Mouse (Mus musculus): Measurements from ENCODE around the gene Oasl2. TPM values are rescaled to one million over a fixed set of nuclear protein-coding genes. Genes with fewer than 3 reads are reported as not detected.

Gene Oasl2
- polyA plus RNA-seq, 1 experiment from 2014 or later, result 1.2 TPM

DNA sequence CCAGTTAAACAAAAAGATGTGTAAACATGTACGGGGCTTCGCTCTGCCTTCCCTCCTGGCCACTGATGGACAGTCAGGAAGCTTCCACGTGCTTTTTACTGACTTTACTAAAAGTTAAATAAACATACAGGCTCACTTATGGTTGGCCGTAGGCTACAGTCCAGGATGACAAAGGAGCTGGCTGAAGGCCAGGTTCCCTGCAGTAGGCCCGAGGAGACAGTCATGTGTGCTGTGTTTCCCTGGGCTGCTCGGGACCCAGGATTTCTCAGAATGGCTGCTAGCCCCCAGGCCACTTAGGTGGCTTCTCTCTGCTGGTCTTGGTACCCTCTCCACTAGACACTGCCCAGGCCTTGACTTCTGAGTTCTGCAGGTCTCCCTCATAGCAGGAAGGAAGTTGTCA, 52.2 kb downstream of the Oasl2 start:
- H3K4me3 ChIP-seq, result no peak overlapping the region
- H3K27me3 ChIP-seq (ENCODE audit: insufficient read depth, poor library complexity, severe bottlenecking), result no peaks in the 10 kb centered on the region
- H3K27ac ChIP-seq, result 0 out of 2 replicates have a peak overlapping the region, but pooled peaks have one; percentile 36
- no peak for DNase-seq (ENCODE audit: low spot score)
- peaks cover 59% of the 10 kb centered on the region for H3K36me3 ChIP-seq
- H3K9me3 ChIP-seq, result no peaks in the 10 kb centered on the region
- WGBS, result 81% methylated on average over 6 of the region's 6 CpGs
- H3K4me1 ChIP-seq (replicated peaks), result peaks cover 27% of the 10 kb centered on the region

DNA sequence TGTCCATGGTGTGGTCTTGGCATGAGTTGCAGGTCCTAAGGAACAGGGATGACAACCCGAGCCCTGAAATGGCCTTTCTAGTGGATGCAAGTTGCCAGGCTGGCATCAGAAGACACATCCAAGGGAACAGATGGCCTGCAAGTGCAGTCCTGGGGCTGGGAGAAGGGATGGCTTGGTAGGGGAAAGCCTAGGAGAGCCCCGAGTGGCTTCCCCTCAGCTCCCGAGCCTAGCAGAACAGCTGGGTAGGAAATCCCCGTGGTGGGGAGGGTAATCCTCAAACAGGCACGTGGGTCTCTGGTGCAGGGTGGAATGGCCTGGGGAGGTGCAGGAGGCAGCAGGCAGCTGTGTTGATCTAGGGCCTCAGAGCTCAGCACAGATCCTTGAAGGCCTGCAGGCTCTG, 52.6 kb downstream of the Oasl2 start:
- H3K36me3 ChIP-seq, result peaks cover 56% of the 10 kb centered on the region
- DNase-seq (ENCODE audit: low spot score), result no peak
- 64% methylated on average over 5 of the region's 5 CpGs for WGBS
- peaks cover 25% of the 10 kb centered on the region for H3K4me1 ChIP-seq (replicated peaks)
- no peak overlapping the region for H3K4me3 ChIP-seq
- 0 out of 2 replicates have a peak overlapping the region, but pooled peaks have one; percentile 36 for H3K27ac ChIP-seq
- H3K27me3 ChIP-seq (ENCODE audit: insufficient read depth, poor library complexity, severe bottlenecking), result no peaks in the 10 kb centered on the region
- H3K9me3 ChIP-seq, result no peaks in the 10 kb centered on the region

DNA sequence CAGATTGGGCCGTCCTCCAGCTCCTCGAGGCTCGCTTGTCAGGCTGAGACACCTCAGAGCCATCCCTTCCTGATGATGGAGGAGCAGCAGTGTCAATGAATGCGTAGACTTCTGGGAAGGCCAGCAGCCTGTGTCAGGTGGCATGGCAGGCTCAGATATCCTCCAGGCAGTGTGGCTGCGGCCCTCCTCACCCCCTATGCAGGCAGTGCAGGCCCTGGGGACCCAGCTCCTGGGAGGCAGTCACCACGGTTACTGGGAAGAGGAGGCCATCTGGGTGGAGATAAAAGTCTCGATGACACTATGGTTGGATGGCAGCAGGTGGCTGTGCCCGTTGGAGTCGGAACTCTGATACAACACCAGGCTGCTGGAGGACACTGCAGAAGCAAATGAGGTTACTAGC, 53.1 kb downstream of the Oasl2 start:
- WGBS, result 89% methylated on average over 9 of the region's 9 CpGs
- no peak overlapping the region for H3K27ac ChIP-seq
- no peaks in the 10 kb centered on the region for H3K9me3 ChIP-seq
- DNase-seq (ENCODE audit: low spot score), result no peak
- H3K36me3 ChIP-seq, result peaks cover 56% of the 10 kb centered on the region
- peaks cover 25% of the 10 kb centered on the region for H3K4me1 ChIP-seq (replicated peaks)
- H3K27me3 ChIP-seq (ENCODE audit: insufficient read depth, poor library complexity, severe bottlenecking), result no peaks in the 10 kb centered on the region
- H3K4me3 ChIP-seq, result no peak overlapping the region

DNA sequence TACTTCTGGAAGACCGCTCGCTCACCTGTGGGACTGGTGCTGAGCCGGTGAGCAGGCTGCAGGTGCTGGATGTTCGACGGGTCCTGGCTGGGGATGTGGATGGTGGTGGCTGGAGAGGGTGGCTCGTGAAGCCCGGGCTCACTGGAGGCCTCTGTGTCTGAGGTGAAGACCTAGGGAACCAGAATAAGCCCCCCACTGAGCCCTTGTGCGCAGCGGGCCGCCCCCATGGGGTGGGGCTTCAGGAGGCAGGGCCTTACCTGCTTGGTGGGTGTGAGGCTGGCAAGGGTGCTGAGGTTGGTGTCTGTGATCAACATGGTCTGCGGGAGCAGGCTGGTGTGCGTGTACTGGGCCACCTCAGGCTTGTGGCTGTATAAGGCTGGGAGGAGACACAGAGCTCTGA, 53.9 kb downstream of the Oasl2 start:
- Histone ChIP-seq H3K27ac (0 out of 2 replicates have a peak overlapping the region, but pooled peaks have one; percentile 8), H3K36me3 (peaks cover 48% of the 10 kb centered on the region)
- 66% methylated on average over 12 of the region's 12 CpGs for WGBS

DNA sequence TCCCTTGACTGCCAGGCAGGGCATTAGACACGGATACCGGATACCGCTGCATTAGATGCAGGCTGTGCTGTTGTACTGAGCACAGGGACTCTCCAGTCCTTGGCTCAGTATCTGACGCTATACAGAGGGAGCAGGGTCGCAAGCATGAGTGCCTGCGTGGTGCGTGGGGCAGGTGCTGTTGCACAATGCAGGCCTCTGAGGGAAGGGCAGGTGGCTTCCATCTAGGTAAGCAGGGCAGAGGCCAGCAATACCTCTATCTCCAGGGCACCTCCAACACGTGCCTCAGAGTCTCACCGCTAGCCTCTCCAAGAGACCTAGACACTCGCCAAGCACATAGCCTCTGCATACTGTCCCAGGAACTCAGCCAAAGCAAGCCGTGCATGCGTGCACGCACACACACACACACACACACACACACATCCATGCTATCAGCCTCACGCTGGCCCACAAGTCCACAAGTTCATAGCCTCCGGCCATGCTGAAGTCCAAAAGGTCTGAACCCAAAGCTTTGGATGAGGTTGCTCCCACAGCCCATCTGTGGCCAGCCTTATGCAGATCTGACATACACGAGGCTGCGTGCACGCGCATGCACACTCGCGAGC, 54.6 kb downstream of the Oasl2 start:
- DNase-seq (ENCODE audit: low spot score), result no peak
- H3K27me3 ChIP-seq (ENCODE audit: insufficient read depth, poor library complexity, severe bottlenecking), result no peaks in the 10 kb centered on the region
- H3K27ac ChIP-seq, result peak overlapping the region; percentile 29; the same call in 1 of the 2 replicates
- H3K36me3 ChIP-seq, result peaks cover 41% of the 10 kb centered on the region
- WGBS, result 90% methylated on average over 21 of the region's 21 CpGs
- peaks cover 25% of the 10 kb centered on the region for H3K4me1 ChIP-seq (replicated peaks)
- H3K4me3 ChIP-seq, result no peak overlapping the region
- H3K9me3 ChIP-seq, result no peaks in the 10 kb centered on the region

More for the DNA sequence above, 53.9 kb downstream of the Oasl2 start:
- Histone ChIP-seq H3K4me3 (no peak overlapping the region), H3K9me3 (no peaks in the 10 kb centered on the region), H3K4me1 (replicated peaks) (peaks cover 25% of the 10 kb centered on the region), H3K27me3 (ENCODE audit: insufficient read depth, poor library complexity, severe bottlenecking) (no peaks in the 10 kb centered on the region)
- no peak for DNase-seq (ENCODE audit: low spot score)

DNA sequence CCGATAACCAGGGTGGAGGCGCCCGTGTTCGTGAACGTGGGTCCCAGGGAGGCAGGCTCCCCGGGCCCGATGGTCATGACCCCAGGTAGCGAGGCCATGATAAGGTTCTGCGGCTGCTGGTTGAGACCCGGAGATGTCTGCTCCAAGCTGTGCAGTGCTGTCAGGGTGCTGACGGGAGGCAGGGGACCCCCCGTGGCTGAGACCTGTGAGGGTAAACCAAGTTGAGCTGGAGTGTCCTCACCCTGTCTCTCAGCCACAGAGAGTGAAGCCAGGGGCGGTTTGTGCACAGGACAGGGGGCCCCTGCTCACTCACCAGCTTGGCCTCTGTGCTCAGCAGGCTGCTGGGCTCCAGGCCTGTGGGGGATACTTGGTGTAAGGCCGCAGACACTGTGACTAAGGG, 56.6 kb downstream of the Oasl2 start:
- no peak overlapping the region for H3K4me3 ChIP-seq
- H3K4me1 ChIP-seq (replicated peaks), result peaks cover 25% of the 10 kb centered on the region
- H3K9me3 ChIP-seq, result no peaks in the 10 kb centered on the region
- 89% methylated on average over 14 of the region's 14 CpGs for WGBS
- H3K36me3 ChIP-seq, result peaks cover 22% of the 10 kb centered on the region
- DNase-seq (ENCODE audit: low spot score), result no peak
- no peaks in the 10 kb centered on the region for H3K27me3 ChIP-seq (ENCODE audit: insufficient read depth, poor library complexity, severe bottlenecking)
- H3K27ac ChIP-seq, result no peak overlapping the region

DNA sequence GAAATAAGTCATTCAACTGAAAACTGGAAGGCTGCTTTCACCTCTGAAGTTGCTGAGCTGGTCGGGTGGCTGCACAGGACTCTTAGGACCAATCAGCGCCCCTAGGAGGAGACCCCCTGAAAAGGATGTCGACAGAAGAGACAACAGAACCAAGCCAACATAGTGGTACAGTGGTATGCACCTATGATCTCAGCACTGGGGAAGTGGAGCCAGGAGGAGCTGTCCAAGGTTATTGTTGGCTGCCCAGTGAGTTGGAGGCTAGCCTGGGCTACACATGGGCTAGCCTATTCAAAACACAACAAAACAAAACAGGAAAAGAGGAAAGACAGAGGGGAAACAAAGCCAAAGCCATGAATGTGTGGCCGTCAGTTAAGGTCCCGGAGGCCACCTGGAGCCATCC, 61.3 kb downstream of the Oasl2 start:
- H3K36me3 ChIP-seq, result no peaks in the 10 kb centered on the region
- no peak overlapping the region for H3K4me3 ChIP-seq
- peaks cover 11% of the 10 kb centered on the region for H3K4me1 ChIP-seq (replicated peaks)
- no peak overlapping the region for H3K27ac ChIP-seq
- DNase-seq (ENCODE audit: low spot score), result no peak
- WGBS, result 81% methylated on average over 5 of the region's 5 CpGs
- H3K9me3 ChIP-seq, result no peaks in the 10 kb centered on the region
- H3K27me3 ChIP-seq (ENCODE audit: insufficient read depth, poor library complexity, severe bottlenecking), result no peaks in the 10 kb centered on the region

Other genes with a start within 250 kb of the Oasl2 start
- 0.60 and 0.64 TPM in 2 replicates for gene Trpv4, start 238.5 kb upstream of the Oasl2 start, polyA plus RNA-seq (2016; fragmentation: Nextera tagmentation; extraction: Ambion mirVana)
- 80.4 and 90.3 TPM in 2 replicates for gene Gltp, start 206.0 kb upstream of the Oasl2 start, polyA plus RNA-seq (2016; fragmentation: Nextera tagmentation; extraction: Ambion mirVana)
- 17.9 and 20.8 TPM in 2 replicates for gene Tchp, start 189.2 kb upstream of the Oasl2 start, polyA plus RNA-seq (2016; fragmentation: Nextera tagmentation; extraction: Ambion mirVana)
- gene Ankrd13a, start 122.3 kb upstream of the Oasl2 start, polyA plus RNA-seq (2016; fragmentation: Nextera tagmentation; extraction: Ambion mirVana), result 59.7 and 74.1 TPM in 2 replicates
- gene Git2, start 121.4 kb upstream of the Oasl2 start, polyA plus RNA-seq (2016; fragmentation: Nextera tagmentation; extraction: Ambion mirVana), result 39.3 and 39.7 TPM in 2 replicates
- gene 1500011B03Rik, start 73.5 kb upstream of the Oasl2 start, polyA plus RNA-seq (2016; fragmentation: Nextera tagmentation; extraction: Ambion mirVana), result 126 and 159 TPM in 2 replicates
- gene 4930519G04Rik, start 43.3 kb upstream of the Oasl2 start, polyA plus RNA-seq (2016; fragmentation: Nextera tagmentation; extraction: Ambion mirVana), result not detected in 2 replicates
- 0.26 and 0.33 TPM in 2 replicates for gene Gm9936, start 38.3 kb upstream of the Oasl2 start, polyA plus RNA-seq (2016; fragmentation: Nextera tagmentation; extraction: Ambion mirVana)
- not detected in 2 replicates for gene Oasl1, start 26.3 kb downstream of the Oasl2 start, polyA plus RNA-seq (2016; fragmentation: Nextera tagmentation; extraction: Ambion mirVana)
- 49.0 and 49.9 TPM in 2 replicates for gene 2210016L21Rik, start 45.2 kb downstream of the Oasl2 start, polyA plus RNA-seq (2016; fragmentation: Nextera tagmentation; extraction: Ambion mirVana)
- gene Hnf1a, start 74.2 kb downstream of the Oasl2 start, polyA plus RNA-seq (2016; fragmentation: Nextera tagmentation; extraction: Ambion mirVana), result 0.05 TPM in 1 of 2 replicates, not detected in the other
- 11.2 TPM in 2 replicates for gene Sppl3, start 114.2 kb downstream of the Oasl2 start, polyA plus RNA-seq (2016; fragmentation: Nextera tagmentation; extraction: Ambion mirVana)
- gene Gm10401, start 201.4 kb downstream of the Oasl2 start, polyA plus RNA-seq (2016; fragmentation: Nextera tagmentation; extraction: Ambion mirVana), result 22.3 and 22.8 TPM in 2 replicates
- gene Acads, start 222.4 kb downstream of the Oasl2 start, polyA plus RNA-seq (2016; fragmentation: Nextera tagmentation; extraction: Ambion mirVana), result 67.2 and 70.6 TPM in 2 replicates
- 66.9 and 74.6 TPM in 2 replicates for gene Unc119b, start 238.0 kb downstream of the Oasl2 start, polyA plus RNA-seq (2016; fragmentation: Nextera tagmentation; extraction: Ambion mirVana)